Mouse (Mus musculus): ENCODE measurements at regions not wholly inside any gene's neighbourhood (a gene's known extent, or its start where the extent isn't known, plus 50 kb on each side); places are given as distances from the start of the nearest gene placed in this dataset.
"Not testable (repeated sequence)": the region's sequence is repeated elsewhere in the genome, so short reads cannot be mapped to it uniquely, and the experiment has no call there.

GRCm38 (mm10) chr13:4771120-4772075, 162.4 kb upstream of the Akr1e1 start:
- 0 out of 2 replicates have a peak, but pooled peaks cover 3% of the 10 kb centered on the region for H3K4me1 ChIP-seq (ENCODE audit: control insufficient read depth, insufficient read depth, low read length)
- ATAC-seq (ENCODE audit: low FRiP score, low read depth) (peak; percentile 100), DNase-seq (ENCODE audit: low spot score) (peak; percentile 93)
- no peaks in the 10 kb centered on the region for H3K27me3 ChIP-seq (ENCODE audit: control insufficient read depth, insufficient read depth, low read length)
- H3K4me3 ChIP-seq (replicated peaks; ENCODE audit: low read length): no peak overlapping the region
- H3K27ac ChIP-seq (replicated peaks; ENCODE audit: low read depth, low read length): peak overlapping the region; percentile 71
- TF ChIP-seq POLR2A (IDR thresholded peaks at IDR 0.05; ENCODE audit: borderline replicate concordance, extremely low read depth, insufficient read depth, insufficient read length): no peak
- 12% methylated on average over 12 of the region's 12 CpGs for WGBS
- no peaks in the 10 kb centered on the region for H3K36me3 ChIP-seq (ENCODE audit: control insufficient read depth, insufficient read depth, low read length)
- no peak overlapping the region for H3K9ac ChIP-seq (ENCODE audit: low read depth, low read length, severe bottlenecking)
- peak overlapping the region; percentile 21 for H3K4me2 ChIP-seq (replicated peaks; ENCODE audit: low read depth, low read length, severe bottlenecking)
- H3K9me3 ChIP-seq (ENCODE audit: control insufficient read depth, low read length): no peaks in the 10 kb centered on the region

- Histone ChIP-seq H3K4me1 (ENCODE audit: control insufficient read depth, insufficient read depth, low read length) (no peaks in the 10 kb centered on the region), H3K9me3 (ENCODE audit: control insufficient read depth, low read length) (no peaks in the 10 kb centered on the region), H3K27ac (replicated peaks; ENCODE audit: low read depth, low read length) (no peak overlapping the region), H3K27me3 (ENCODE audit: control insufficient read depth, insufficient read depth, low read length) (no peaks in the 10 kb centered on the region), H3K9ac (ENCODE audit: low read depth, low read length, severe bottlenecking) (no peak overlapping the region), H3K4me2 (replicated peaks; ENCODE audit: low read depth, low read length, severe bottlenecking) (no peak overlapping the region), H3K36me3 (ENCODE audit: control insufficient read depth, insufficient read depth, low read length) (no peaks in the 10 kb centered on the region), H3K4me3 (replicated peaks; ENCODE audit: low read length) (no peak overlapping the region)
- no peak for TF ChIP-seq POLR2A (IDR thresholded peaks at IDR 0.05; ENCODE audit: borderline replicate concordance, extremely low read depth, insufficient read depth, insufficient read length)
- WGBS: 51% methylated on average over 3 of the region's 3 CpGs
- ATAC-seq (ENCODE audit: low FRiP score, low read depth): no peak
- DNase-seq (ENCODE audit: low spot score): no peak
These were observed 151.0 kb upstream of the Akr1e1 start for GRCm38 (mm10) chr13:4759965-4760364.

GRCm38 (mm10) chr13:4756529-4756928, 147.6 kb upstream of the Akr1e1 start:
- Histone ChIP-seq H3K27me3 (ENCODE audit: control insufficient read depth, insufficient read depth, low read length) (no peaks in the 10 kb centered on the region), H3K9ac (ENCODE audit: low read depth, low read length, severe bottlenecking) (no peak overlapping the region), H3K27ac (replicated peaks; ENCODE audit: low read depth, low read length) (no peak overlapping the region), H3K4me3 (replicated peaks; ENCODE audit: low read length) (no peak overlapping the region), H3K4me2 (replicated peaks; ENCODE audit: low read depth, low read length, severe bottlenecking) (no peak overlapping the region), H3K9me3 (ENCODE audit: control insufficient read depth, low read length) (no peaks in the 10 kb centered on the region), H3K36me3 (ENCODE audit: control insufficient read depth, insufficient read depth, low read length) (no peaks in the 10 kb centered on the region), H3K4me1 (ENCODE audit: control insufficient read depth, insufficient read depth, low read length) (no peaks in the 10 kb centered on the region)
- ATAC-seq (ENCODE audit: low FRiP score, low read depth) (no peak), DNase-seq (ENCODE audit: low spot score) (no peak)
- TF ChIP-seq POLR2A (IDR thresholded peaks at IDR 0.05; ENCODE audit: borderline replicate concordance, extremely low read depth, insufficient read depth, insufficient read length): no peak

- 67% methylated on average over 2 of the region's 2 CpGs for WGBS
- DNase-seq (ENCODE audit: low spot score): no peak
- Histone ChIP-seq H3K27ac (replicated peaks; ENCODE audit: low read depth, low read length) (no peak overlapping the region), H3K9ac (ENCODE audit: low read depth, low read length, severe bottlenecking) (no peak overlapping the region), H3K4me3 (replicated peaks; ENCODE audit: low read length) (no peak overlapping the region), H3K4me1 (ENCODE audit: control insufficient read depth, insufficient read depth, low read length) (no peaks in the 10 kb centered on the region), H3K4me2 (replicated peaks; ENCODE audit: low read depth, low read length, severe bottlenecking) (no peak overlapping the region), H3K27me3 (ENCODE audit: control insufficient read depth, insufficient read depth, low read length) (no peaks in the 10 kb centered on the region), H3K9me3 (ENCODE audit: control insufficient read depth, low read length) (no peaks in the 10 kb centered on the region), H3K36me3 (ENCODE audit: control insufficient read depth, insufficient read depth, low read length) (no peaks in the 10 kb centered on the region)
- no peak for ATAC-seq (ENCODE audit: low FRiP score, low read depth)
- no peak for TF ChIP-seq POLR2A (IDR thresholded peaks at IDR 0.05; ENCODE audit: borderline replicate concordance, extremely low read depth, insufficient read depth, insufficient read length)
These were observed 134.0 kb upstream of the Akr1e1 start for GRCm38 (mm10) chr13:4742930-4743329.

- ATAC-seq (ENCODE audit: low FRiP score, low read depth); H3K27me3 ChIP-seq (ENCODE audit: control insufficient read depth, insufficient read depth, low read length); DNase-seq (ENCODE audit: low spot score); H3K4me1 ChIP-seq (ENCODE audit: control insufficient read depth, insufficient read depth, low read length); H3K27ac ChIP-seq (replicated peaks; ENCODE audit: low read depth, low read length); H3K4me2 ChIP-seq (replicated peaks; ENCODE audit: low read depth, low read length, severe bottlenecking); H3K9me3 ChIP-seq (ENCODE audit: control insufficient read depth, low read length); H3K36me3 ChIP-seq (ENCODE audit: control insufficient read depth, insufficient read depth, low read length); H3K4me3 ChIP-seq (replicated peaks; ENCODE audit: low read length); H3K9ac ChIP-seq (ENCODE audit: low read depth, low read length, severe bottlenecking): not testable (repeated sequence)
- WGBS: 82% methylated on average over 2 of the region's 2 CpGs
These were observed 107.3 kb upstream of the Akr1e1 start for GRCm38 (mm10) chr13:4716299-4716698.

All from limb, embryonic 14.5 days (tissue).